Mouse (Mus musculus): ENCODE results near the gene Lsm7. TPM values are rescaled to one million over a fixed set of nuclear protein-coding genes. Genes with fewer than 3 reads are reported as not detected.
A peak's percentile ranks its signal among the peaks of the same experiment; 100 is the strongest.
"Not testable (repeated sequence)": the region's sequence is repeated elsewhere in the genome, so short reads cannot be mapped to it uniquely, and the experiment has no call there.

Lsm7 gene
- polyA plus RNA-seq, 1 experiment: 242 TPM

DNA sequence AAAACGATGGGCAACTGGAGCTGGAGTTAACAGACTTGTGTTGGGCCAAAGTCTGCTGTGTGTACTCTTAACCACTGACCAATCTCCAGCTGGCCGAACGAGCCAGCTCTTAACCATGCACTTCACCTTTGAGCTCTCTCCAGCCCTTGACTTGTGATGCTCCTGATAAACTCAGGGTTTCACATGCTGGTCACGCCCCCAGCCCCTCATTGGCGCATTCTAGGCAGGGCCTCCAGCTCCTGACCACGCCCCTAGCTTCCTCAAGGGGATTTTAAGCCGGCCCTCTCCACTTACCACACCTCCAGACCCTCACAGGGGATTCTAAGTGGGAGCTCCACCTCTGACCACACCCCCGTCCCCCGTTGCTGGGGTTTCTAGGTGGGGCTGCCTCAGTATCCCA is 23.9 kb downstream of the Lsm7 start:
- no peak overlapping the region for H3K4me3 ChIP-seq (ENCODE audit: control insufficient read depth, insufficient read depth, low read length)
- H3K27ac ChIP-seq (ENCODE audit: control insufficient read depth, insufficient read depth, low read length): no peak overlapping the region
- DNase-seq: peak; percentile 61
- no peak for TF ChIP-seq POLR2A (IDR thresholded peaks at IDR 0.05; ENCODE audit: control insufficient read depth, extremely low read depth, insufficient read depth, low read length, poor library complexity)
- no peak for TF ChIP-seq CTCF (IDR thresholded peaks at IDR 0.05; ENCODE audit: borderline replicate concordance, control insufficient read depth, extremely low read depth, insufficient read depth, low read length, poor library complexity)
- H3K4me1 ChIP-seq (replicated peaks; ENCODE audit: control insufficient read depth, insufficient read depth, low read length): peaks cover 9% of the 10 kb centered on the region
- WGBS: 20% methylated on average over 9 of the region's 9 CpGs
- H3K36me3 ChIP-seq (ENCODE audit: control insufficient read depth, insufficient read depth, low read length): peaks cover 10% of the 10 kb centered on the region
- H3K27me3 ChIP-seq (ENCODE audit: control insufficient read depth, insufficient read depth, low read length): no peaks in the 10 kb centered on the region; the same call in 1 of the 2 replicates

DNA sequence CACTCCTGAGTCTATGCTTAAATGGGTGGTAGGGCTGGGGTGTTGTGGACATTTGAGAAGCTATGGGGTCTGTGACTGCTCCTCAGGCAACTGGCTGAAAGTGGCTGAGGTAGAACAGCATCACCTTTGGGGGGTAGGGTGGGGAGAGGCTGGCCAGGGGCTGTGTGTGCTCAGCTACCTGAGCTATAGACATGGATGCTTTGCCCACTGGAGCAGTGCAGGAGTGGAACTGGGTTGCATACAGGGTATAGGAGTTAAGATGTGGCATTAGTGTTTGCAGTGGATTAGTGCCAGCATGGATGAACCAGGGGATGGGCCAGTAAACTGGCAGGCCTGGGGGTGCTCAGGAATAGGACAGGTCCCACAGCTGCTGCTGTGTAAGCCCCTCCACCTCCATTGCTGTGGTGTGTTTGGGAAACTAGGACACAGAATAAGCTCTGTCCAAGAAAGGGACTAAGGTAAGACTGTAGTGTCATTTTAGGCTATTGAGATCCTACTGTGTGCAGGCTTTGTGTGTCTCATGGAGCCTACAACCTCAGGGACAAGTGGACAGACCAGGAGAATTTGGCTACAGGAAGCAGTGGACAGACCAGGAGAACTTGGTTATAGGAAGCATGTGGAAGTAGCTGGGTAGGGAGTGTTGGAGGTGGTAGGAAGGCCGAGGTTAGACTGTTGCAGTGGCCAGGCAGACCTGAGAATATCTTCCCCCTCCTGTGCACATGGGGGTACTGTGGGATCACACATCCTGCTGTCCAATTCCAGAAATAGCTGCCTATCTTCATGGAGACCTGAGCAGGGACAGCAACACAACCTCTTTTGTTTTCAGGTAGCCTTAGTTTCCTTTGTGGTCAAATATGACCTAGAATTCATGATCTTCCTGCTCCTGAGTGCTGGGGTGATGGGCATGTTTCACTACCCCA is 25.4 kb downstream of the Lsm7 start:
- H3K27ac ChIP-seq (ENCODE audit: control insufficient read depth, insufficient read depth, low read length): no peak overlapping the region
- 55% methylated on average over 1 of the region's 1 CpGs for WGBS
- peaks cover 10% of the 10 kb centered on the region for H3K36me3 ChIP-seq (ENCODE audit: control insufficient read depth, insufficient read depth, low read length)
- no peaks in the 10 kb centered on the region for H3K27me3 ChIP-seq (ENCODE audit: control insufficient read depth, insufficient read depth, low read length)
- DNase-seq: no peak
- H3K4me3 ChIP-seq (ENCODE audit: control insufficient read depth, insufficient read depth, low read length): no peak overlapping the region
- TF ChIP-seq CTCF (IDR thresholded peaks at IDR 0.05; ENCODE audit: borderline replicate concordance, control insufficient read depth, extremely low read depth, insufficient read depth, low read length, poor library complexity) (no peak), POLR2A (IDR thresholded peaks at IDR 0.05; ENCODE audit: control insufficient read depth, extremely low read depth, insufficient read depth, low read length, poor library complexity) (no peak)
- H3K4me1 ChIP-seq (replicated peaks; ENCODE audit: control insufficient read depth, insufficient read depth, low read length): peaks cover 12% of the 10 kb centered on the region

DNA sequence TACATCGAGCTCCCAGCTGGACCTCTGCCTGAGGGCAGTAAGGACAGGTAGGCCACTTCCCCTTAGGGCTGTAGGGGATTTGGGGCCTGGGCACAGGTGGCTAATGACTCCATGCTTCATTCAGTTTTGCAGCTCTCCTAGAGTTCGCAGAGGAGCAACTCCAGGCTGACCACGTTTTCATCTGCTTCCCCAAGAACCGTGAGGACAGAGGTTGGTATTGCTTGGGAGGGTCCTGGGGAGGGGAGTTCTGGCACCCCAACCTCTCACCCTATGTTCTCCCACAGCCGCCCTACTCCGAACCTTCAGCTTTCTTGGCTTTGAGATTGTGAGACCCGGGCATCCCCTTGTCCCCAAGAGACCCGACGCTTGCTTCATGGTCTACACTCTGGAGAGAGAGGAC is 26.4 kb downstream of the Lsm7 start:
- Histone ChIP-seq H3K36me3 (ENCODE audit: control insufficient read depth, insufficient read depth, low read length) (peaks cover 10% of the 10 kb centered on the region), H3K4me1 (replicated peaks; ENCODE audit: control insufficient read depth, insufficient read depth, low read length) (peaks cover 21% of the 10 kb centered on the region)
- H3K4me3 ChIP-seq (ENCODE audit: control insufficient read depth, insufficient read depth, low read length); DNase-seq; H3K27me3 ChIP-seq (ENCODE audit: control insufficient read depth, insufficient read depth, low read length); H3K27ac ChIP-seq (ENCODE audit: control insufficient read depth, insufficient read depth, low read length): not testable (repeated sequence)
- WGBS: 82% methylated on average over 9 of the region's 9 CpGs

DNA sequence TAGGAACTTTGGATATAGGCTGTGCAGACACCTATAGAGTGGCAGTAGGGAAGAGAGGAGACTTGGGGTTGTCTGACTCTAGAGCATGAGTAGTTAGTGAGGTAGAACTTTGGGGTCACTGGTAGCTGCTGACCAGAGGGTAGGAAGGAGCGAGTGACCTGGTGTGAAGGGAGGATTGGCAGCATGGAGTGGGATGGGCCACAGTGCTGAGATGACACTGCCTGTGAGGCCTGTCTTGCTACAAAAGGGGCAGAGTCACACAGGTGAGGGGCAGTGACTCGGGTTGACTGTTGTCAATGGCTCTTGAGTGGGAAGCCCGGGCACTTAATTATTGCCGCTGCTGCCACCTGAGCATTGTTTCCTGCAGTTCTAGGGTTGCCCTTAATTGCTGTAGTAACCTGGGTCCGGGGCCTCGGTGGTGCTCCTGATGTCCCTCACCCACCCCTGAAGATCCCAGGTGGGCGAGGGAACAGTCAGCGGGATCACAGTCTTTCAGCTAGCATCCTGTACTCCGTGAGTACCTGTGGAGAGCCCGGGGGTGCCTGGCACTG is 27.1 kb downstream of the Lsm7 start:
- Histone ChIP-seq H3K4me3 (ENCODE audit: control insufficient read depth, insufficient read depth, low read length) (peak overlapping the region; percentile 78), H3K4me1 (replicated peaks; ENCODE audit: control insufficient read depth, insufficient read depth, low read length) (peaks cover 21% of the 10 kb centered on the region), H3K27ac (ENCODE audit: control insufficient read depth, insufficient read depth, low read length) (no peak overlapping the region), H3K36me3 (ENCODE audit: control insufficient read depth, insufficient read depth, low read length) (peaks cover 10% of the 10 kb centered on the region), H3K27me3 (ENCODE audit: control insufficient read depth, insufficient read depth, low read length) (no peaks in the 10 kb centered on the region)
- TF ChIP-seq CTCF (IDR thresholded peaks at IDR 0.05; ENCODE audit: borderline replicate concordance, control insufficient read depth, extremely low read depth, insufficient read depth, low read length, poor library complexity) (no peak), POLR2A (IDR thresholded peaks at IDR 0.05; ENCODE audit: control insufficient read depth, extremely low read depth, insufficient read depth, low read length, poor library complexity) (no peak)
- WGBS: 63% methylated on average over 10 of the region's 10 CpGs
- DNase-seq: no peak

DNA sequence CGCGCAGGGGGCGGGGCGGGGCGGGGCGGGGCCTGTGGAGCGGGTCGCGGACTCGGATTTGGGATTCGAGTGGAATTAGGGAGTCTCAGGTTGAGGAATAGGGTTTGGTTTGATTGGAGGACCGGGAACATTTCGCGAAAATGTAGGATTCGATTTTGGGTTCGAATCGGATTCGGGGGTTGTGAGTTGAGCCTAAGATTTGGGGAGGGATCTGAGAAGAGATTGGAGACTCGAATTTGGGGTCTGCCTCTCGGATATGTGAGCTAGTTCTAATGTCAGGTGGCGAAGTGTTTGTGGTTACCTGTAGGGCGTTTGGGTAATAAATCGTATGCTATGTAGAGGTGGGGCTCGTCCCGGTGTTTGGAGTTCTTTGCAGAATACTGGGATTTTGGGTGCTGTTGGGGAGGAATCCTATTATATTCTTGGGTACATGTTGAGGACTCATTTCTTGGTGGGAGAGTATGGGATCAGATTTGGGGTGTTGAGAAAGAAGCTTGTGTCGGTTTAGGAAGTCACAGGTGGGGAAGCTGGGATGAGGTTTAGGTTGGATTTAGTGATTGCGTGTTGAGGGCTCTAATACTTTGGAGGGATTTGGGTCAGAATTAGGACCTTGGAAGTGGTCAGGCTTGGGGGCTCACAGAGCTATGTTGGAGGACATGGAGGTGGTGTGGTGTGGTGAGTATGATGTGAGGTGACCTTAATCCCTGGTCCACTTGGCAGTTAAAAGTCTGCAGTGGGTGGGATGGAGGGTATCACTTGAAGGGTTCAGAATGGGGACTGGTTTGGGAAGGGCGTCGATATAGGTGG is 27.7 kb downstream of the Lsm7 start:
- H3K27me3 ChIP-seq (ENCODE audit: control insufficient read depth, insufficient read depth, low read length): no peaks in the 10 kb centered on the region
- H3K27ac ChIP-seq (ENCODE audit: control insufficient read depth, insufficient read depth, low read length): no peak overlapping the region
- H3K4me1 ChIP-seq (replicated peaks; ENCODE audit: control insufficient read depth, insufficient read depth, low read length): peaks cover 21% of the 10 kb centered on the region
- no peak for DNase-seq
- WGBS: 3% methylated on average over 29 of the region's 29 CpGs
- H3K4me3 ChIP-seq (ENCODE audit: control insufficient read depth, insufficient read depth, low read length): peak overlapping the region; percentile 78
- peaks cover 10% of the 10 kb centered on the region for H3K36me3 ChIP-seq (ENCODE audit: control insufficient read depth, insufficient read depth, low read length)
- TF ChIP-seq CTCF (IDR thresholded peaks at IDR 0.05; ENCODE audit: borderline replicate concordance, control insufficient read depth, extremely low read depth, insufficient read depth, low read length, poor library complexity): no peak
- TF ChIP-seq POLR2A (IDR thresholded peaks at IDR 0.05; ENCODE audit: control insufficient read depth, extremely low read depth, insufficient read depth, low read length, poor library complexity): no peak
